Mouse (Mus musculus): ENCODE measurements around the gene Fam83d.
A peak's percentile ranks its signal among the peaks of the same experiment; 100 is the strongest.
"Not testable (repeated sequence)": the region's sequence is repeated elsewhere in the genome, so short reads cannot be mapped to it uniquely, and the experiment has no call there.

Fam83d gene

GRCm38 (mm10) chr2:158767742-158768339 is at the start of gene Fam83d:
Gene Fam83d (plus strand): TSS chr2:158768093.
- peak; percentile 94 to 95 for DNase-seq (ENCODE audit: low spot score in 2 of 2)

GRCm38 (mm10) chr2:158718816-158719549 is 48.9 kb upstream of the Fam83d start:
- DNase-seq (ENCODE audit: low spot score in 2 of 2) = no peak

GRCm38 (mm10) chr2:158720715-158721370 is 47.0 kb upstream of the Fam83d start:
- no peak for DNase-seq (ENCODE audit: low spot score in 2 of 2)

- DNase-seq (ENCODE audit: low spot score in 2 of 2) = no peak
Observed at GRCm38 (mm10) chr2:158721481-158721880, 46.4 kb upstream of the Fam83d start.

- DNase-seq (ENCODE audit: low spot score in 2 of 2) = no peak
Observed at GRCm38 (mm10) chr2:158722135-158722534, 45.8 kb upstream of the Fam83d start.

GRCm38 (mm10) chr2:158722991-158723551 is 44.8 kb upstream of the Fam83d start:
- DNase-seq (ENCODE audit: low spot score in 2 of 2) = no peak

- DNase-seq (ENCODE audit: low spot score in 2 of 2) = no peak
Observed at GRCm38 (mm10) chr2:158723806-158724205, 44.1 kb upstream of the Fam83d start.

- no peak for DNase-seq (ENCODE audit: low spot score in 2 of 2)
Observed at GRCm38 (mm10) chr2:158726252-158726651, 41.6 kb upstream of the Fam83d start.

- no peak for DNase-seq (ENCODE audit: low spot score in 2 of 2)
Observed at GRCm38 (mm10) chr2:158728061-158728815, 39.7 kb upstream of the Fam83d start.

- DNase-seq (ENCODE audit: low spot score in 2 of 2) = no peak
Observed at GRCm38 (mm10) chr2:158730896-158731295, 37.0 kb upstream of the Fam83d start.

GRCm38 (mm10) chr2:158732521-158732920 is 35.4 kb upstream of the Fam83d start:
- no peak for DNase-seq (ENCODE audit: low spot score in 2 of 2)

- no peak for DNase-seq (ENCODE audit: low spot score in 2 of 2)
Observed at GRCm38 (mm10) chr2:158733136-158733535, 34.8 kb upstream of the Fam83d start.

- DNase-seq (ENCODE audit: low spot score in 2 of 2) = no peak
Observed at GRCm38 (mm10) chr2:158733914-158734313, 34.0 kb upstream of the Fam83d start.

GRCm38 (mm10) chr2:158734500-158735152 is 33.3 kb upstream of the Fam83d start:
- peak; percentile 52 to 54 for DNase-seq (ENCODE audit: low spot score in 2 of 2)

GRCm38 (mm10) chr2:158735340-158735739 is 32.6 kb upstream of the Fam83d start:
- no peak for DNase-seq (ENCODE audit: low spot score in 2 of 2)

GRCm38 (mm10) chr2:158736247-158736646 is 31.6 kb upstream of the Fam83d start:
- DNase-seq (ENCODE audit: low spot score in 2 of 2) = not testable (repeated sequence)

GRCm38 (mm10) chr2:158738591-158738990 is 29.3 kb upstream of the Fam83d start:
- DNase-seq (ENCODE audit: low spot score in 2 of 2) = no peak

- DNase-seq (ENCODE audit: low spot score in 2 of 2) = no peak
Observed at GRCm38 (mm10) chr2:158739113-158739512, 28.8 kb upstream of the Fam83d start.

- no peak for DNase-seq (ENCODE audit: low spot score in 2 of 2)
Observed at GRCm38 (mm10) chr2:158741011-158741501, 26.8 kb upstream of the Fam83d start.

GRCm38 (mm10) chr2:158742431-158742830 is 25.5 kb upstream of the Fam83d start:
- no peak for DNase-seq (ENCODE audit: low spot score in 2 of 2)

GRCm38 (mm10) chr2:158743518-158744141 is 24.3 kb upstream of the Fam83d start:
- DNase-seq (ENCODE audit: low spot score in 2 of 2) = no peak
